ENCODE assay signal across 8 mouse cellular contexts in genomic region chr10:128058601-128059151, GRCm38 (mm10). TPM values are rescaled to one million over a fixed set of nuclear protein-coding genes. Genes with fewer than 3 reads are reported as not detected.
A peak's percentile ranks its signal among the peaks of the same experiment; 100 is the strongest.
DNase-seq lines count a peak whose midpoint lies in the region; ATAC-seq and TF ChIP-seq lines count a peak whose summit lies in the region.

TSS of gene Ptges3 (plus strand) at chr10:128058954.

- ATAC-seq in embryonic facial prominence, embryonic 13.5 days (ENCODE audit: insufficient number of reproducible peaks, insufficient read depth, low FRiP score, low TSS enrichment, low read depth), result peak; percentile 87
- peak; percentile 95 for ATAC-seq in limb, embryonic 13.5 days (ENCODE audit: low FRiP score, low read depth)
- peak; percentile 93 for ATAC-seq in midbrain, embryonic 16.5 days

- TF ChIP-seq EP300 in heart, adult 2 months (IDR thresholded peaks at IDR 0.05; ENCODE audit: insufficient read depth, low read depth, low read length), result 0 out of 2 replicates have a peak, but pooled peaks have one; percentile 8

- H3K4me2 ChIP-seq in embryonic facial prominence, embryonic 13.5 days, result peak within 1 kb of the TSS; percentile 76
- H3K4me2 ChIP-seq in limb, embryonic 13.5 days (replicated peaks), result peak within 1 kb of the TSS; percentile 84
- H3K4me2 ChIP-seq in midbrain, embryonic 16.5 days (ENCODE audit: low read length), result peak within 1 kb of the TSS; percentile 90

- peak within 1 kb of the TSS; percentile 99 for H3K4me3 ChIP-seq in embryonic facial prominence, embryonic 13.5 days
- peak within 1 kb of the TSS; percentile 67 for H3K4me3 ChIP-seq in heart, adult 2 months
- peak within 1 kb of the TSS; percentile 98 for H3K4me3 ChIP-seq in limb, embryonic 13.5 days
- H3K4me3 ChIP-seq in midbrain, embryonic 16.5 days (ENCODE audit: low read depth, low read length), result peak within 1 kb of the TSS; percentile 95

- peak within 1 kb of the TSS; percentile 99 for H3K27ac ChIP-seq in embryonic facial prominence, embryonic 13.5 days
- H3K27ac ChIP-seq in heart, adult 2 months, result peak within 1 kb of the TSS; percentile 100
- peak within 1 kb of the TSS; percentile 99 for H3K27ac ChIP-seq in limb, embryonic 13.5 days
- H3K27ac ChIP-seq in midbrain, embryonic 16.5 days (ENCODE audit: low read length), result peak within 1 kb of the TSS; percentile 99

- peak; percentile 97 for DNase-seq in 3134 (ENCODE audit: extremely low read depth, insufficient read length, low spot score)
- peak; percentile 98 to 100 for DNase-seq in adrenal gland, postnatal 36 days
- DNase-seq in heart, adult 2 months, result peak; percentile 98
- DNase-seq in kidney, adult 8-10 months, result peak; percentile 96 to 97
- DNase-seq in spleen, postnatal 10 days (ENCODE audit: low spot score in 2 of 2), result peak; percentile 95 to 97

- peak; percentile 76 for TF ChIP-seq POLR2A in heart, adult 2 months (IDR thresholded peaks at IDR 0.05; ENCODE audit: insufficient read depth, low read depth, low read length)

- WGBS in embryonic facial prominence, embryonic 13.5 days, result under 1% methylated on average over 67 of the region's 72 CpGs
- WGBS in heart, adult 2 months, result under 1% methylated on average over 48 of the region's 72 CpGs
- WGBS in limb, embryonic 13.5 days, result under 1% methylated on average over 70 of the region's 72 CpGs
- 1% methylated on average over 32 of the region's 72 CpGs for WGBS in midbrain, embryonic 16.5 days

- peaks cover 9% of the 10 kb centered on the region for H3K36me3 ChIP-seq in embryonic facial prominence, embryonic 13.5 days
- H3K36me3 ChIP-seq in heart, adult 2 months (ENCODE audit: control insufficient read depth, insufficient read depth, low read length), result peaks cover 21% of the 10 kb centered on the region
- peaks cover 17% of the 10 kb centered on the region; the same call in 1 of the 2 replicates for H3K36me3 ChIP-seq in limb, embryonic 13.5 days
- no peaks in the 10 kb centered on the region for H3K36me3 ChIP-seq in midbrain, embryonic 16.5 days (ENCODE audit: control insufficient read depth, insufficient read depth, low read length)

- H3K79me2 ChIP-seq in heart, adult 2 months (replicated peaks; ENCODE audit: control insufficient read depth, insufficient read depth, low read length), result no peaks in the 10 kb centered on the region; the same call in 1 of the 2 replicates

- intact Hi-C loops in heart, adult 2 months (cut with DNase I), result loop anchor here (1.0 to 2.0 kb wide), 3 partner anchors 23 to 32 kb away; partner anchors contain the start of genes Atp5b and Naca

- TF ChIP-seq CTCF in heart, adult 2 months (IDR thresholded peaks at IDR 0.05), result 0 out of 2 replicates have a peak, but pooled peaks have one; percentile 0

- H3K9ac ChIP-seq in embryonic facial prominence, embryonic 13.5 days, result peak within 1 kb of the TSS; percentile 96
- H3K9ac ChIP-seq in heart, adult 2 months (ENCODE audit: low read depth, low read length), result peak within 1 kb of the TSS; percentile 91
- peak within 1 kb of the TSS; percentile 98 for H3K9ac ChIP-seq in limb, embryonic 13.5 days
- H3K9ac ChIP-seq in midbrain, embryonic 16.5 days (ENCODE audit: low read depth, low read length), result peak within 1 kb of the TSS; percentile 93

- H3K4me1 ChIP-seq in embryonic facial prominence, embryonic 13.5 days, result peaks cover 23% of the 10 kb centered on the region
- peaks cover 6% of the 10 kb centered on the region for H3K4me1 ChIP-seq in heart, adult 2 months (ENCODE audit: control insufficient read depth, insufficient read depth, low read length)
- H3K4me1 ChIP-seq in limb, embryonic 13.5 days, result peaks cover 22% of the 10 kb centered on the region
- peaks cover 29% of the 10 kb centered on the region for H3K4me1 ChIP-seq in midbrain, embryonic 16.5 days (ENCODE audit: control insufficient read depth, insufficient read depth, low read length)

- H3K27me3 ChIP-seq in embryonic facial prominence, embryonic 13.5 days, result no peaks in the 10 kb centered on the region
- no peaks in the 10 kb centered on the region for H3K27me3 ChIP-seq in heart, adult 2 months (ENCODE audit: control insufficient read depth, insufficient read depth, low read length)
- no peaks in the 10 kb centered on the region for H3K27me3 ChIP-seq in limb, embryonic 13.5 days
- H3K27me3 ChIP-seq in midbrain, embryonic 16.5 days (ENCODE audit: control insufficient read depth, insufficient read depth, low read depth, low read length), result no peaks in the 10 kb centered on the region

- H3K9me3 ChIP-seq in embryonic facial prominence, embryonic 13.5 days, result no peaks in the 10 kb centered on the region
- no peaks in the 10 kb centered on the region for H3K9me3 ChIP-seq in limb, embryonic 13.5 days
- no peaks in the 10 kb centered on the region for H3K9me3 ChIP-seq in midbrain, embryonic 16.5 days (replicated peaks; ENCODE audit: control insufficient read depth, low read length, poor library complexity, severe bottlenecking)

RNA-seq across cellular contexts. Expression of gene Ptges3, which starts in this region (rescaled TPM):
- 100 to 1,000 TPM; 182 to 237 TPM for total RNA-seq in adrenal gland, postnatal 36 days (2021)
- 537 and 556 TPM in 2 replicates for polyA plus RNA-seq in embryonic facial prominence, embryonic 13.5 days (2015; fragmentation: Nextera tagmentation; extraction: Ambion mirVana)
- total RNA-seq in heart, adult 2 months (2021), result 10 to 100 TPM; 96.0 to 97.3 TPM
- 16.3 and 19.2 TPM in 2 replicates for polyA plus RNA-seq in heart, adult 2 months (2012; rRNA removed)
- polyA plus RNA-seq in limb, embryonic 13.5 days (2015; fragmentation: Nextera tagmentation; extraction: Ambion mirVana), result 564 and 574 TPM in 2 replicates
- polyA plus RNA-seq in midbrain, embryonic 16.5 days (2015; fragmentation: Nextera tagmentation; extraction: Ambion mirVana), result 387 and 407 TPM in 2 replicates

Comparison
In these comparisons a context has a peak if more than half of its experiments do, and no peak if none do; other contexts are left out.
1. Peak in every context shown above with its lines: DNase-seq, ATAC-seq, H3K4me3 ChIP-seq and H3K27ac ChIP-seq.
2. RNA of gene Ptges3 (polyA plus RNA-seq): 564 to 574 TPM in limb, embryonic 13.5 days, 537 to 556 TPM in embryonic facial prominence, embryonic 13.5 days and 387 to 407 TPM in midbrain, embryonic 16.5 days; 16.3 to 19.2 TPM in heart, adult 2 months; every median in the first group is over 10 times any median in the second.